Mouse (Mus musculus) large intestine, adult 2 months (tissue): ENCODE data around the gene Lrg1. TPM values are rescaled to one million over a fixed set of nuclear protein-coding genes. Genes with fewer than 3 reads are reported as not detected.
A peak's percentile ranks its signal among the peaks of the same experiment; 100 is the strongest.

Experiments used
- DNase-seq: peaks from one replicate; pipeline ENCODE4 v3.0.0-alpha.2; 2012; ENCODE audit warnings: low read depth, low spot score
- WGBS: fragments of 180-500 bp; shearing (Covaris S2); methylation state at CpG from one replicate; pipeline ENCODE4 v1.1.7; 2018; 5-methylcytosine and 5-hydroxymethylcytosine counted together
- polyA plus RNA-seq: library from polyadenylated mRNA; depleted of rRNA; stranded (reverse); fragments of >200 nt; gene quantifications from 2 replicates; pipeline ENCODE4 v1.2.3, GENCODE M21; 2012

Gene Lrg1
- polyA plus RNA-seq, 1 experiment, result 29.5 TPM

GRCm38 (mm10) chr17:56137839-56138613 is 16.2 kb upstream of the Lrg1 start:
- DNase-seq, result no peak
- WGBS, result 36% methylated on average over 25 of the region's 25 CpGs

- DNase-seq, result no peak
- WGBS, result 85% methylated on average over 7 of the region's 7 CpGs
Measured at GRCm38 (mm10) chr17:56136558-56136957, 14.8 kb upstream of the Lrg1 start.

- DNase-seq, result peak; percentile 40
- 1% methylated on average over 27 of the region's 27 CpGs for WGBS
Measured at GRCm38 (mm10) chr17:56134463-56134971, 12.7 kb upstream of the Lrg1 start.

GRCm38 (mm10) chr17:56133457-56134363 is 11.9 kb upstream of the Lrg1 start:
- WGBS, result 7% methylated on average over 21 of the region's 21 CpGs
- DNase-seq, result peak; percentile 83

DNA sequence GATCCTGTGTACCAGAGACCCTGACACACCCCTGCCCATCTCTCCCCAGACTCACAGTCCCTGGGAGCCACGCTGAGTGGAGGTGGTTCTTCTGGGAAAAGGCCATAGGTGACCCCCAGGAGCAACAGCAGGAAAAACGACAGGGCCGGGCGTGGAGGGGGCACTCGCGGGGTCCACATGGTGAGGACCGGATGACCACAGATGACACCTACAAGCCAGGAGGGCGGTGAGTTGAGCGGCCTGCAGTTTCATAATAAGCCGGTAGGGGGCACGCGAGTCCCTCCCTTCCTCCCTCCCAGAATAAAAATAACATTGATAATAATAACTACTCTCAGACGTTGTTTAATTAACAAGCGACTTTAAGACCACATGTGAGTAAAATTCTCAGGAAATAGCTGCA is 10.9 kb upstream of the Lrg1 start:
- DNase-seq, result no peak

DNA sequence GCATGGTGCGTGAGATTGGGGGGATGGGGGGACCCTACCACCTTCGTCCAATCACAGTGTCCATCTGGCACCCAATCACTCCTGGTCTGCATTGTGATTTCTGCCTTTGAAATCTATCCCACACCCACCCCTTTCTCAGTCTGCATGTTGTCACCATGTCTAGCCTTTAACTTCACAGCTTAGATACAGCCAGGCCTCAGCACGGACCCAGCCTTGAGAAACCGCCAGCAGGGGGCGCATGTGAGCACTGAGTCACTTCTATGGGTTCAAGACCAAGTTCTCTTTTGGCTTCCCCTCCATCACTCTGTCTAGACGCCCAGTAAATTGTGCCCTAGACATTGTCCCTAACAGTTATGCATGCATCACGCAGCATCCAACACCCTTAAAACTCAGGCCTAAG is 10.0 kb upstream of the Lrg1 start:
- peak; percentile 42 for DNase-seq
- 38% methylated on average over 7 of the region's 7 CpGs for WGBS

More for the DNA sequence above, 10.9 kb upstream of the Lrg1 start:
- 5% methylated on average over 14 of the region's 14 CpGs for WGBS

DNA sequence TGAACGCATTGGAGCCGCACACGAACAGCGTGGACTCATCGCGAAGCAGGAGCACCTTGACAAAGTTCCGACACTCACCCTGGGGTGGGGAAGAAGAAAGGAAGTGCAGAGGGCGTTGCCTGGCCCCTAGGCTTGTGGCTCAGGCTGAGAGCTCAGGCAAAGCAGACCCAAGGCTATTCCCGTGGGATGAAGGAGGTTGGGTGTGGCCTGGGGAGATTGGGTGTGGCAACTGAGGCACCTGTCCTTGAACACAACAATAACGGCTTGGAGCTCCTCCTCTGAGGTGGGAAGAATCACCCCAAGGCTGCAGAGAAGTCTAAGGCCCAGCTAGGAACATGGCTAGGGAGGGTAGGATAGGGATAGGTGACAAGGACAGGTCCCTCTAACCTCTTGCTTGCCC is 9.3 kb upstream of the Lrg1 start:
- DNase-seq, result no peak
- WGBS, result 76% methylated on average over 10 of the region's 10 CpGs

DNA sequence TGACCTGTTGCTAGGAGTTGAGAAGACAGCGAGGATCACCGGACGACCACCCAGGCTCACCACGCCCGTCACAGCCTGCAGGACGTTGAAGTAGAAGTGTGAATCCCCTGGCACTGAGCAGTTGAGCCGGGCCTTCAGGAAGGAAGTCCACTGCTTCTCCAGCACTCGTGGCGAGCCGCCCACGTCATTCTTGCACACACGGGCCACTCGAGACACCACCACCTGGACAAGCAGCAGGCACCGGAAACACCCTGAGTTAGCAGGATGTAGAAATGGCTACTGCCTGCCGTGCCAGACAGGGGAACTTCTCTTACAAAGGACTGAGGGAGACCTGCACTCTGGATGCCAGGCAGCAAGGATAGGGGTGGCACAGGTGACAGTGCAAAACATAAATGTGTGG is 6.4 kb upstream of the Lrg1 start:
- no peak for DNase-seq
- 61% methylated on average over 15 of the region's 15 CpGs for WGBS

DNA sequence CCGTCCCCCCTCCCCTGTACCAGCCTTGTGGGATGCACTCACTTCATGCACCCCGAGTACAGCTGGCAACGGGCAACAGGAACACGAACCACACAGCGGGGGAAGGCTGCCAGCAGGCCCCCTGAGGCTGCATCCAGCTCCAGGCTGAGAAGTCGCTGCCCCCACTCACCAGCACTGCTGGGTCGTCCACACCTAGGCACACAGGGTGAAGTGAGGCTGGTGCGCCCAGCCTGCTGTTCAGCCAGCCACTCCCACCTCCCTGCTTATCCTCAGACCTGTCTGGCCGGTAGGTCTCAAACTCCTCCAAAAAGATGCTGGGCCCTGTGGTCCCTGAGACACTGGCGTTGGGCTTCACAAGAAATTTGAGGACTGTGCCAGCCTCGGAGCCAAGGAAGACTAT is 4.4 kb upstream of the Lrg1 start:
- DNase-seq, result no peak
- WGBS, result 78% methylated on average over 11 of the region's 11 CpGs

GRCm38 (mm10) chr17:56125276-56125630 is 3.5 kb upstream of the Lrg1 start:
- no peak for DNase-seq
- WGBS, result 84% methylated on average over 4 of the region's 4 CpGs

- 11% methylated on average over 59 of the region's 59 CpGs for WGBS
- DNase-seq, result peak; percentile 74
Measured at GRCm38 (mm10) chr17:56124377-56125275, 2.8 kb upstream of the Lrg1 start.

DNA sequence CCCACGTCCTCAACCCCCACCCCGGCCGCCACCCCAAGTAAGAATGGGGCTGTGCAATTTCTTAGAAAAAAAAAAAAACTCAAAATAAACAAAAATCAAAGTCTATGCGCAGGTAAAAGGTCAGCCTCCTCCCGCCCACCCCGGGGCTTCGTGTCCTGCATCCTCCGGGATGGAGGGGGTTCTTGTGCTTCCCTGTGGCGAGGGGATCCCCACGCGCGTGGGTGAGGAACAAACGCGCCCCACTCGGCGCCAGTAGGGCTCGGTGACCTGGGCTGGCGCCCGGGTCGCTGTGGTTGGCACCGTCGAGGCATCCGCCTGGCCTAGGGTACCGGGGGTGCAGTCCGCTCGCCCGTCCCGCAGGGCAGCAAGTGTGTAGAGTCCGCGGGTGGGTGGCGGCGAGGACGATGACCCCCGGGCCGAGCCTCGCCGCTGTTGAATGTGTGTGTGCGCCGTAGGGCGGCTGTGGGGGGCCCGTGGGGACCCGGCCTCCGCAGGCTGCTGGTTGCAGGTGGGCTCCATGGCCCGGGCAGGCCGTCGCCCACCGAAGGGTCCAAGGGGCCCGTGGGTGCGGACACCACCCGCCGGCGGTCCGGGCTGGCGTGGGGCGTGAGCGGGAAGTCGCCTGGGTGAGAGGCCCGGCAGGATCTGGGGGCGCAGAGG is 2.0 kb upstream of the Lrg1 start:
- WGBS, result 36% methylated on average over 59 of the region's 59 CpGs
- no peak for DNase-seq

- no peak for DNase-seq
- WGBS, result 92% methylated on average over 12 of the region's 12 CpGs
Measured at GRCm38 (mm10) chr17:56123161-56123560, 1.4 kb upstream of the Lrg1 start.

DNA sequence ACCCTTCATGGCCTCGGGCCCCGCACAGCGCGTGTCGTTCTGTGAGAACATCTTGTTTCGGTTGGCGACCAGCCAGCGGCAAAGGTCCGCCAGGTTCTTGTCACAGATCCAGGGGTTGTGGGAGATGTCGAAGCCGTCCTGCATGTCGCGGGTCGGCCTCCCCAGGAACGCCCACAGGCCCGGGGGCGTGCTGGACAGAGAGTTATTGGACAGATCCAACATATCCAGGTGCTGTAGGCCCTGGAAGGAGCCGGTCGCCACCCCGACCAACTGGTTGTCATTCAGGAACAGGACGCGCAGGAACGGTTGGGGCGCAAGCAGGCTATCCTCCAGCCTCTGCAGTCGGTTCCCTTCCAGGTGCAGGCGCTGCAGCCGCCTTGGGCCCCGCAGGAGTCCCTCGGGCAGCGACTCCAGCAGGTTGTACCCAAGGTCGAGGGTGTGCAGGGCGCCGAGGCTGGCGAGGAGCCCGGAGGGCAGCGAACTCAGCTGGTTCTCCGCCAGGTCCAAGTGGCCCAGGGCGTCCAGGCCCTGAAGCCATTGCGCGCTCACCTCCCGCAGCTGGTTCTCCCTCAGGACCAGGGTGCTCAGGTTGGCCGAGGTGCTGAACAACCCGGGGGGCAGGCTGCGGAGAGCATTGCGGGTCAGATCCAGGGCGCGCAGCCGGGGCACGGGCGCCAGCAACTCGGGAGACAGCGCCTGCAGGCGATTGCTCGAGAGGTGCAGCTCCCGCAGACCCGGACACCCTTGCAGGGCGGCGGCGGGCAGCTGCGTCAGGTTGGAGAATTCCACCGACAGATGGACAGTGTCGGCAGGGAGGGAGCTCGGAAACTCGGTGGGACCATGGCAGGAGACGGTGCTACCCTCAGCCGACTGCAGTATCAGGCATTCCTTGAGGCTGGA is 1.6 kb downstream of the Lrg1 start:
- DNase-seq, result no peak
- 4% methylated on average over 66 of the region's 66 CpGs for WGBS

GRCm38 (mm10) chr17:56119431-56119830 is 2.4 kb downstream of the Lrg1 start:
- WGBS, result 36% methylated on average over 12 of the region's 12 CpGs
- DNase-seq, result no peak

GRCm38 (mm10) chr17:56117251-56117710 is 4.5 kb downstream of the Lrg1 start, which contains the start of gene Plin5:
Gene Plin5 (minus strand): TSS chr17:56117596.
- DNase-seq, result no peak
- 1% methylated on average over 27 of the region's 27 CpGs for WGBS

DNA sequence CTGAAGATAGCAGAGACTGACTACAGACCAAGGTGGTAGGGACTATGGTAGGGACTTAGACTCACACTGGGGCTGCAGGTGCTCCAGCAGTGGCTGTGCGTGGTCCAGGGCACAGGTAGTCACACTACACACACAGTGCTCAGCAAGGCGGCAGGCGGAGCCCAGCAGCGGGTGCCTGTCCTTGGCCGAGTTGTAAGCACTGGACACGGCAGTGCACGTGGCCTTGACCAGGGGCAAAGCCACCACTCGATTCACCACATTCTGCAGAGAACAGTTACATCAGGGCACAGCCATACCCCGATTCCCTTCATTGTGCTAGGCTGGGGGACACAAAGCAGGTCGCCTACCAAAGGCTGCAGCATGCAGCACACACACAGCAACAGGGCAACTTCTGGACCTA is 5.6 kb downstream of the Lrg1 start:
- DNase-seq, result no peak
- WGBS, result 69% methylated on average over 10 of the region's 10 CpGs

- DNase-seq, result no peak
- 86% methylated on average over 3 of the region's 3 CpGs for WGBS
Measured at GRCm38 (mm10) chr17:56112743-56113142, 9.1 kb downstream of the Lrg1 start.
